Mouse (Mus musculus): ENCODE data around the gene Dnajc6. TPM values are rescaled to one million over a fixed set of nuclear protein-coding genes. Genes with fewer than 3 reads are reported as not detected.

Gene Dnajc6
- polyA plus RNA-seq, 2 experiments: 0.82 to 0.98 TPM

DNA sequence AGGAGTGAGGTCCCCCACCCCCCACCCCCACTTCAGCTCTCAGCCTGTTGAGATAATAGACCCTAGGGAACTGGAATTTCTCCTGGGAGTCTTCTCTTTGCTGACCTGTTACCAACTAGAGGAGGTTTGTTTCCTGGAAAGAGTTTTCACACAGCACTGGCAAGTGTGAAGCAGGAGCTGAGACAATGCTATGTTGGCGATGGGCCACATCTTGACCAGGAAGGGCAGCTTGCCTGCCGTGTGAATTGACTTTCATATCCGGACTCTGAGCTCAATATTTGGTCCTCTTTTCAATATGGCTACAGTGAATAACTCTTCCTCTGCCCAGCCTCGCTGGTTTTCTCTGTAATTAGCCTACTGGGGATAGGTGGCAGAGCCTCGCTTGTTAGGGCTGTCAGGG, 172.7 kb downstream of the Dnajc6 start:
- Histone ChIP-seq H3K27me3 (ENCODE audit: control insufficient read depth, insufficient read depth, low read length) (no peaks in the 10 kb centered on the region), H3K4me2 (replicated peaks; ENCODE audit: low read depth, low read length, severe bottlenecking) (no peak overlapping the region), H3K9me3 (ENCODE audit: control insufficient read depth, low read length) (no peaks in the 10 kb centered on the region), H3K4me3 (replicated peaks; ENCODE audit: low read length) (no peak overlapping the region), H3K36me3 (ENCODE audit: control insufficient read depth, insufficient read depth, low read length) (no peaks in the 10 kb centered on the region), H3K9ac (ENCODE audit: low read depth, low read length, severe bottlenecking) (no peak overlapping the region), H3K27ac (replicated peaks; ENCODE audit: low read depth, low read length) (no peak overlapping the region), H3K4me1 (ENCODE audit: control insufficient read depth, insufficient read depth, low read length) (no peaks in the 10 kb centered on the region; the same call in 1 of the 2 replicates)
- TF ChIP-seq POLR2A (IDR thresholded peaks at IDR 0.05; ENCODE audit: borderline replicate concordance, extremely low read depth, insufficient read depth, insufficient read length): no peak
- no peak for ATAC-seq (ENCODE audit: low FRiP score, low read depth)
- 69% methylated on average over 5 of the region's 5 CpGs for WGBS
- DNase-seq (ENCODE audit: low spot score): no peak

DNA sequence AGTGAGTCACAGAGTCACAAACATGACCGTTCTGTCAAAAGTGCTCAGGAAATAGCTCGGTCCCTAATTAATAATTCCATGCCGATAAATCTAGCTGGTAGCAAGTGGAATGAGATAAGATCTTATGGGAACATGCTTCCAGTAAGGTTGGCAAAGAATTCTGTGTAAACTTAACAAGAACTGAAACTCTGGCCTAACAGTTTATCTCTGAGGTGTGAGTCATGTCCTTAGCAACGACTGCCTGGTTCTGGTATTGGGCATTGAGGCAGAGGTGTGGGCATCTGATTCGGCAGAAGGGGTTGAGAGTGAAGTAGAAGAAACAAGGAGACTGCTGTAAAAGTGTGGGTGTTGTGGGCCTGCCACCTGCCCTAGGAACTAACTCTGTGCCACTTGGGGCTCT, 173.4 kb downstream of the Dnajc6 start:
- Histone ChIP-seq H3K27me3 (ENCODE audit: control insufficient read depth, insufficient read depth, low read length) (no peaks in the 10 kb centered on the region), H3K4me1 (ENCODE audit: control insufficient read depth, insufficient read depth, low read length) (no peaks in the 10 kb centered on the region; the same call in 1 of the 2 replicates), H3K4me3 (replicated peaks; ENCODE audit: low read length) (no peak overlapping the region), H3K9ac (ENCODE audit: low read depth, low read length, severe bottlenecking) (no peak overlapping the region), H3K9me3 (ENCODE audit: control insufficient read depth, low read length) (no peaks in the 10 kb centered on the region), H3K4me2 (replicated peaks; ENCODE audit: low read depth, low read length, severe bottlenecking) (no peak overlapping the region), H3K36me3 (ENCODE audit: control insufficient read depth, insufficient read depth, low read length) (no peaks in the 10 kb centered on the region), H3K27ac (replicated peaks; ENCODE audit: low read depth, low read length) (no peak overlapping the region)
- no peak for DNase-seq (ENCODE audit: low spot score)
- 71% methylated on average over 5 of the region's 5 CpGs for WGBS
- TF ChIP-seq POLR2A (IDR thresholded peaks at IDR 0.05; ENCODE audit: borderline replicate concordance, extremely low read depth, insufficient read depth, insufficient read length): no peak
- no peak for ATAC-seq (ENCODE audit: low FRiP score, low read depth)

DNA sequence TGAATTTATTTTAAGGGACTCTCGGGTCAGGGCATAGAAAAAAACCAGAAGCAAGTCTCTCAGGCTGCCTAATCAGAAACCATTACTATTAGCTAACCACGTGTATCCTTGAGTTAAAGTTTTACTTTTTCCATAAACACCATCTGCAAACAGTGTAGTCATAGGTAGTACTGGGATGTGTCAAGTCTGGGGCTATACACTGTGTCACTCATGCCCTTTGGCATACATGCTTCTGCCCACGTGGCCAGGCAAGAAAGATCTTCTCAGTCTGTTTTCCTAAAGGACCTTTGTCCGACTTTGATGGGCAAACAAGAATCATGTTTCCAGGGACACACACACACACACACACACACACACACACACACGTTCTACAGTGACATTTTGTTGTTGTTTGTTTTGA, 178.3 kb downstream of the Dnajc6 start:
- 77% methylated on average over 5 of the region's 5 CpGs for WGBS
- DNase-seq (ENCODE audit: low spot score): no peak
- no peak for ATAC-seq (ENCODE audit: low FRiP score, low read depth)

DNA sequence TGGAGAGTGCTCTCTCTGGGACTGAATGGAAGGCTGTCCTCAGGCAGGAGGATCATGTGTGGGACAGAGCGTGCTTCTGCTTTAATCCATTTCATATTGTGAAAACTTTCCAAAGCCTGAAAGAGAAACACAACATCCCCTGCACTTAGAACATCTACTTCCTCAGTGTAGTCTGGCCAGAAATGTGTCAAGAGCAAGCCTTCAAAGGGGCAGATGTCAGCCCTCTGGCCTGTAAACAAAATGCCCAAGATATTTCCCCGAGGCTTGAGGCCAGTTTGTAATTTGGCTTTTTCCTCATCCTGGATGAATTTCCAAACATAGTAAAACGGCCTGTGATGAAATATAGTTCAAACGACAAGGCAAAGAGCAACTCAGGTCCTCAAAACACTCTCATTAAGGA, 179.3 kb downstream of the Dnajc6 start:
- no peaks in the 10 kb centered on the region for H3K36me3 ChIP-seq (ENCODE audit: control insufficient read depth, insufficient read depth, low read length)
- TF ChIP-seq POLR2A (IDR thresholded peaks at IDR 0.05; ENCODE audit: borderline replicate concordance, extremely low read depth, insufficient read depth, insufficient read length): no peak
- no peak overlapping the region for H3K4me3 ChIP-seq (replicated peaks; ENCODE audit: low read length)
- H3K9ac ChIP-seq (ENCODE audit: low read depth, low read length, severe bottlenecking): no peak overlapping the region
- no peaks in the 10 kb centered on the region for H3K9me3 ChIP-seq (ENCODE audit: control insufficient read depth, low read length)
- no peak overlapping the region for H3K27ac ChIP-seq (replicated peaks; ENCODE audit: low read depth, low read length)
- H3K4me2 ChIP-seq (replicated peaks; ENCODE audit: low read depth, low read length, severe bottlenecking): no peak overlapping the region
- no peaks in the 10 kb centered on the region for H3K4me1 ChIP-seq (ENCODE audit: control insufficient read depth, insufficient read depth, low read length)
- no peaks in the 10 kb centered on the region for H3K27me3 ChIP-seq (ENCODE audit: control insufficient read depth, insufficient read depth, low read length)
- DNase-seq (ENCODE audit: low spot score) (no peak), ATAC-seq (ENCODE audit: low FRiP score, low read depth) (no peak)
- 51% methylated on average over 4 of the region's 4 CpGs for WGBS

More for the DNA sequence above, 178.3 kb downstream of the Dnajc6 start:
- Histone ChIP-seq H3K27ac (replicated peaks; ENCODE audit: low read depth, low read length) (no peak overlapping the region), H3K9ac (ENCODE audit: low read depth, low read length, severe bottlenecking) (no peak overlapping the region), H3K4me1 (ENCODE audit: control insufficient read depth, insufficient read depth, low read length) (no peaks in the 10 kb centered on the region), H3K4me3 (replicated peaks; ENCODE audit: low read length) (no peak overlapping the region), H3K9me3 (ENCODE audit: control insufficient read depth, low read length) (no peaks in the 10 kb centered on the region), H3K36me3 (ENCODE audit: control insufficient read depth, insufficient read depth, low read length) (no peaks in the 10 kb centered on the region), H3K4me2 (replicated peaks; ENCODE audit: low read depth, low read length, severe bottlenecking) (no peak overlapping the region), H3K27me3 (ENCODE audit: control insufficient read depth, insufficient read depth, low read length) (no peaks in the 10 kb centered on the region)
- no peak for TF ChIP-seq POLR2A (IDR thresholded peaks at IDR 0.05; ENCODE audit: borderline replicate concordance, extremely low read depth, insufficient read depth, insufficient read length)

DNA sequence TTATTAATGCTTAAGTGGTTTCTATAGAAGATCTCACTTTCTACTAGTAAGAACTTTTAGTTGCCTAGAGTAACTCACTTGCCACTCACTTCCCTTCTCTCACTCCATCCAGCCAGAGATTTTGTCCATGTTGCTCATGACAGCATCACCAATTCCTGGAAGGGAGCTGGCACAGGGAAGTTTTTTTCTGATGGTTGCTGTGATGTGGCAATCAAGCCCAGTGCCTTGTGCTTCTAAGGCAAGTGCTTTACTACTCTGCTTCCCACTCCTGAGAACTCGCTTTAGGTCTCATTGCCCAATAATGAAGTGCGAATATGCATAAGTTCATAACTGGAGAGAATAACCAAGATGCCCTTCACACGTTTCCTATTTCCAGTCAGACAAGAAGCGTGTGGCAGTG, 186.2 kb downstream of the Dnajc6 start:
- no peaks in the 10 kb centered on the region for H3K27me3 ChIP-seq (ENCODE audit: control insufficient read depth, insufficient read depth, low read length)
- TF ChIP-seq POLR2A (IDR thresholded peaks at IDR 0.05; ENCODE audit: borderline replicate concordance, extremely low read depth, insufficient read depth, insufficient read length): no peak
- H3K36me3 ChIP-seq (ENCODE audit: control insufficient read depth, insufficient read depth, low read length): no peaks in the 10 kb centered on the region
- no peak for ATAC-seq (ENCODE audit: low FRiP score, low read depth)
- no peak for DNase-seq (ENCODE audit: low spot score)
- no peaks in the 10 kb centered on the region for H3K4me1 ChIP-seq (ENCODE audit: control insufficient read depth, insufficient read depth, low read length)
- H3K9ac ChIP-seq (ENCODE audit: low read depth, low read length, severe bottlenecking): no peak overlapping the region
- H3K27ac ChIP-seq (replicated peaks; ENCODE audit: low read depth, low read length): no peak overlapping the region
- H3K9me3 ChIP-seq (ENCODE audit: control insufficient read depth, low read length): no peaks in the 10 kb centered on the region
- no peak overlapping the region for H3K4me2 ChIP-seq (replicated peaks; ENCODE audit: low read depth, low read length, severe bottlenecking)
- no peak overlapping the region for H3K4me3 ChIP-seq (replicated peaks; ENCODE audit: low read length)
- WGBS: 88% methylated on average over 4 of the region's 4 CpGs

DNA sequence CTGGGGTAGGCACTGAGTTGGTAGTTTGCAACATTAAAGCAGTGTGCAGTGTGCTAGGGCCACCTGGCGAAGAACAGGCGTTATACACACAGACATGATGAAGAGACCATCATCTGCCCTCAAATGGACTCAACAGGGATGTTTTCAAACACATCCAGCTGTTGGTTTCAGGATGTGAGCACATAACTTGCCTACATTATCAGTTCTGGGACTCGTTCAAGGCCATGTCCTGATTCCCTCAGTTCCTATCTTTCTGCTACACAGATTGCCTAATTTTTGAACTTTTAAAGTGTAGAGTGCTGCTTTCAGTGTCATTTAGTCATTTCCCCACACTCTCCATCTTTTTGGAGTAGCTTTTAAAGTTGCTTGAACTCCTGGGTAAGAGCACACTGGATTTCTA, 186.6 kb downstream of the Dnajc6 start:
- WGBS: 90% methylated on average over 3 of the region's 3 CpGs
- no peak for DNase-seq (ENCODE audit: low spot score)
- no peaks in the 10 kb centered on the region for H3K9me3 ChIP-seq (ENCODE audit: control insufficient read depth, low read length)
- ATAC-seq (ENCODE audit: low FRiP score, low read depth): no peak
- H3K4me3 ChIP-seq (replicated peaks; ENCODE audit: low read length): no peak overlapping the region
- H3K4me2 ChIP-seq (replicated peaks; ENCODE audit: low read depth, low read length, severe bottlenecking): no peak overlapping the region
- no peak for TF ChIP-seq POLR2A (IDR thresholded peaks at IDR 0.05; ENCODE audit: borderline replicate concordance, extremely low read depth, insufficient read depth, insufficient read length)
- no peak overlapping the region for H3K9ac ChIP-seq (ENCODE audit: low read depth, low read length, severe bottlenecking)
- no peaks in the 10 kb centered on the region for H3K27me3 ChIP-seq (ENCODE audit: control insufficient read depth, insufficient read depth, low read length)
- H3K4me1 ChIP-seq (ENCODE audit: control insufficient read depth, insufficient read depth, low read length): no peaks in the 10 kb centered on the region
- no peak overlapping the region for H3K27ac ChIP-seq (replicated peaks; ENCODE audit: low read depth, low read length)
- H3K36me3 ChIP-seq (ENCODE audit: control insufficient read depth, insufficient read depth, low read length): no peaks in the 10 kb centered on the region
